Mouse (Mus musculus) embryonic fibroblast, embryonic 13.5 days (primary cell): Measurements from ENCODE around the gene Ush2a.

Experiments used
- CTCF ChIP-seq: IDR thresholded peaks from 2 replicates; pipeline ENCODE4 v1.5.1; 2011; ENCODE audit warnings: mild to moderate bottlenecking, control low read depth, low read length, moderate library complexity, borderline replicate concordance; ENCODE audit not compliant: insufficient read depth
- POLR2A ChIP-seq: IDR thresholded peaks from 2 replicates; pipeline ENCODE4 v1.6.1; 2011; ENCODE audit warnings: low read depth, mild to moderate bottlenecking, control low read depth, low read length, moderate library complexity

- no peak for TF ChIP-seq CTCF
- no peak for TF ChIP-seq POLR2A
These were observed 548.8 kb downstream of the Ush2a start for GRCm38 (mm10) chr1:188810631-188811030.
